In genomic region chr5:24326842-24327417, GRCm38 (mm10) we compare ENCODE assay signal across 12 mouse cellular contexts. TPM values are rescaled to one million over a fixed set of nuclear protein-coding genes. Genes with fewer than 3 reads are reported as not detected.
A peak's percentile ranks its signal among the peaks of the same experiment; 100 is the strongest.
DNase-seq lines count a peak whose midpoint lies in the region; ATAC-seq and TF ChIP-seq lines count a peak whose summit lies in the region.
"Had no signal": no experiment of that assay in that cellular context is flagged by ENCODE, and none has a peak within 500 bp of the region (broad histone marks: within the 10 kb centered on the region; RNA-seq: fewer than 3 reads in every experiment).

No protein-coding gene starts in this region.

- no peaks in the 10 kb centered on the region for H3K27me3 ChIP-seq in midbrain, postnatal 0 days (ENCODE audit: insufficient read depth, low read length)
- peaks cover 2% of the 10 kb centered on the region; the same call in 1 of the 2 replicates for H3K27me3 ChIP-seq in midbrain, embryonic 11.5 days (ENCODE audit: control insufficient read depth, insufficient read depth, low read length)
- H3K27me3 ChIP-seq in heart, embryonic 11.5 days (ENCODE audit: control insufficient read depth, insufficient read depth, low read length), result peaks cover 10% of the 10 kb centered on the region; the same call in 1 of the 2 replicates
- peaks cover 39% of the 10 kb centered on the region for H3K27me3 ChIP-seq in forebrain, embryonic 12.5 days

- TF ChIP-seq CTCF in midbrain, postnatal 0 days (IDR thresholded peaks at IDR 0.05), result no peak

- 78% methylated on average over 4 of the region's 4 CpGs for WGBS in midbrain, postnatal 0 days
- WGBS in midbrain, embryonic 11.5 days, result 79% methylated on average over 4 of the region's 4 CpGs
- 60% methylated on average over 4 of the region's 4 CpGs for WGBS in heart, embryonic 11.5 days (ENCODE audit: insufficient replicate concordance)
- 86% methylated on average over 4 of the region's 4 CpGs for WGBS in forebrain, embryonic 12.5 days

- no peak overlapping the region for H3K27ac ChIP-seq in midbrain, postnatal 0 days (ENCODE audit: low read depth, low read length)
- no peak overlapping the region for H3K27ac ChIP-seq in midbrain, embryonic 11.5 days (ENCODE audit: low read depth, low read length)
- no peak overlapping the region; the same call in 1 of the 2 replicates for H3K27ac ChIP-seq in heart, embryonic 11.5 days (ENCODE audit: low read depth, low read length)
- no peak overlapping the region for H3K27ac ChIP-seq in forebrain, embryonic 12.5 days
- H3K27ac ChIP-seq: embryonic facial prominence, embryonic 12.5 days; limb, embryonic 13.5 days had no signal

- peaks cover 39% of the 10 kb centered on the region for H3K36me3 ChIP-seq in midbrain, postnatal 0 days (ENCODE audit: insufficient read depth, low read length)
- H3K36me3 ChIP-seq in midbrain, embryonic 11.5 days (ENCODE audit: control insufficient read depth, insufficient read depth, low read length), result peaks cover 8% of the 10 kb centered on the region; the same call in 1 of the 2 replicates
- peaks cover 15% of the 10 kb centered on the region for H3K36me3 ChIP-seq in heart, embryonic 11.5 days (ENCODE audit: control insufficient read depth, insufficient read depth, low read length)
- peaks cover 31% of the 10 kb centered on the region for H3K36me3 ChIP-seq in forebrain, embryonic 12.5 days (replicated peaks)
- H3K36me3 ChIP-seq: embryonic facial prominence, embryonic 12.5 days; limb, embryonic 13.5 days had no signal

- no peak for ATAC-seq in midbrain, postnatal 0 days (ENCODE audit: low FRiP score)
- no peak for ATAC-seq in midbrain, embryonic 11.5 days (ENCODE audit: low FRiP score)
- no peak for ATAC-seq in heart, embryonic 11.5 days (replicated peaks; ENCODE audit: insufficient number of reproducible peaks, low FRiP score, low TSS enrichment)
- ATAC-seq in forebrain, embryonic 12.5 days (ENCODE audit: low FRiP score), result no peak
- ATAC-seq: Patski had no signal

- intact Hi-C loops in gastrocnemius, postnatal 36 days (cut with DNase I), result no loop called here

- H3K4me2 ChIP-seq in midbrain, postnatal 0 days (ENCODE audit: low read depth, low read length, poor library complexity, severe bottlenecking), result no peak overlapping the region
- no peak overlapping the region for H3K4me2 ChIP-seq in midbrain, embryonic 11.5 days
- no peak overlapping the region for H3K4me2 ChIP-seq in heart, embryonic 11.5 days
- H3K4me2 ChIP-seq in forebrain, embryonic 12.5 days, result no peak overlapping the region
- H3K4me2 ChIP-seq: embryonic facial prominence, embryonic 12.5 days; limb, embryonic 13.5 days had no signal

- DNase-seq in adrenal gland, adult 2 months, result peak; percentile 74
- no peak for DNase-seq in adrenal gland, postnatal 4 days (ENCODE audit: low spot score in 2 of 2)
- peak; percentile 48 for DNase-seq in midbrain, postnatal 0 days (ENCODE audit: low spot score)
- no peak for DNase-seq in midbrain, embryonic 11.5 days (ENCODE audit: low spot score, missing footprints)
- DNase-seq in lung, postnatal 14 days, result peak; percentile 62
- DNase-seq in gastrocnemius, postnatal 36 days, result no peak
- DNase-seq: cerebellum, adult 11 months had no signal

- H3K4me3 ChIP-seq in midbrain, postnatal 0 days (ENCODE audit: low read depth, low read length), result no peak overlapping the region
- no peak overlapping the region for H3K4me3 ChIP-seq in midbrain, embryonic 11.5 days (ENCODE audit: low read depth, low read length)
- no peak overlapping the region for H3K4me3 ChIP-seq in heart, embryonic 11.5 days (ENCODE audit: low read depth, low read length)
- no peak overlapping the region for H3K4me3 ChIP-seq in forebrain, embryonic 12.5 days (replicated peaks)
- H3K4me3 ChIP-seq: embryonic facial prominence, embryonic 12.5 days; limb, embryonic 13.5 days had no signal

- no peaks in the 10 kb centered on the region for H3K9me3 ChIP-seq in midbrain, postnatal 0 days (ENCODE audit: low read length)
- no peaks in the 10 kb centered on the region for H3K9me3 ChIP-seq in midbrain, embryonic 11.5 days (ENCODE audit: control insufficient read depth, low read length)
- no peaks in the 10 kb centered on the region for H3K9me3 ChIP-seq in heart, embryonic 11.5 days (replicated peaks; ENCODE audit: control insufficient read depth, low read length)
- no peaks in the 10 kb centered on the region for H3K9me3 ChIP-seq in forebrain, embryonic 12.5 days
- H3K9me3 ChIP-seq: embryonic facial prominence, embryonic 12.5 days; limb, embryonic 13.5 days had no signal

- peaks cover 9% of the 10 kb centered on the region; the same call in 1 of the 2 replicates for H3K4me1 ChIP-seq in midbrain, postnatal 0 days (ENCODE audit: insufficient read depth, low read length)
- H3K4me1 ChIP-seq in midbrain, embryonic 11.5 days (ENCODE audit: control insufficient read depth, insufficient read depth, low read length), result peaks cover 27% of the 10 kb centered on the region
- peaks cover 62% of the 10 kb centered on the region for H3K4me1 ChIP-seq in heart, embryonic 11.5 days (ENCODE audit: control insufficient read depth, insufficient read depth, low read length)
- H3K4me1 ChIP-seq in forebrain, embryonic 12.5 days, result peaks cover 36% of the 10 kb centered on the region

- H3K9ac ChIP-seq in midbrain, postnatal 0 days (replicated peaks; ENCODE audit: low read length, poor library complexity, severe bottlenecking), result no peak overlapping the region
- no peak overlapping the region for H3K9ac ChIP-seq in midbrain, embryonic 11.5 days (ENCODE audit: low read length)
- H3K9ac ChIP-seq in heart, embryonic 11.5 days (ENCODE audit: low read depth, low read length), result 0 out of 2 replicates have a peak overlapping the region, but pooled peaks have one; percentile 34
- H3K9ac ChIP-seq in forebrain, embryonic 12.5 days, result no peak overlapping the region
- H3K9ac ChIP-seq: embryonic facial prominence, embryonic 12.5 days; limb, embryonic 13.5 days had no signal

RNA-seq across cellular contexts. Expression of gene Kcnh2, which starts 24.5 kb away (rescaled TPM):
- 10 to 100 TPM; 12.3 to 26.4 TPM for total RNA-seq in adrenal gland, adult 2 months (2021)
- polyA plus RNA-seq in adrenal gland, adult 2 months (2012; rRNA removed), result 75.2 and 99.5 TPM in 2 replicates
- 10 to 100 TPM; 38.6 to 42.4 TPM for total RNA-seq in adrenal gland, postnatal 4 days (2021)
- 46.9 and 60.2 TPM in 2 replicates for total RNA-seq in midbrain, postnatal 0 days (2014; rRNA removed)
- polyA plus RNA-seq in midbrain, postnatal 0 days (2015; fragmentation: Nextera tagmentation; extraction: Ambion mirVana), result 10.1 and 11.1 TPM in 2 replicates
- 12.5 and 16.2 TPM in 2 replicates for polyA plus RNA-seq in midbrain, embryonic 11.5 days (2014; fragmentation: Nextera tagmentation; extraction: Ambion mirVana)
- polyA plus RNA-seq in heart, embryonic 11.5 days (2014; fragmentation: Nextera tagmentation; extraction: Ambion mirVana), result 19.4 and 20.8 TPM in 2 replicates
- polyA plus RNA-seq in forebrain, embryonic 12.5 days (2016; fragmentation: Nextera tagmentation; extraction: Ambion mirVana), result 9.8 and 10.1 TPM in 2 replicates
- total RNA-seq in gastrocnemius, postnatal 36 days (2021), result 1 to 10 TPM; 2.2 to 2.6 TPM

RNA-seq across cellular contexts. Expression of gene Nos3, which starts 37.7 kb away (rescaled TPM):
- 10 to 100 TPM in 1 of 2 experiments, 1 to 10 TPM in 1; 8.5 to 13.6 TPM for total RNA-seq in adrenal gland, adult 2 months (2021)
- polyA plus RNA-seq in adrenal gland, adult 2 months (2012; rRNA removed), result 22.1 and 33.1 TPM in 2 replicates
- 10 to 100 TPM; 11.5 to 12.3 TPM for total RNA-seq in adrenal gland, postnatal 4 days (2021)
- total RNA-seq in midbrain, postnatal 0 days (2014; rRNA removed), result 11.0 and 14.2 TPM in 2 replicates
- polyA plus RNA-seq in midbrain, postnatal 0 days (2015; fragmentation: Nextera tagmentation; extraction: Ambion mirVana), result 7.0 and 7.5 TPM in 2 replicates
- 4.9 and 5.5 TPM in 2 replicates for polyA plus RNA-seq in midbrain, embryonic 11.5 days (2014; fragmentation: Nextera tagmentation; extraction: Ambion mirVana)
- polyA plus RNA-seq in heart, embryonic 11.5 days (2014; fragmentation: Nextera tagmentation; extraction: Ambion mirVana), result 21.5 and 30.4 TPM in 2 replicates
- polyA plus RNA-seq in forebrain, embryonic 12.5 days (2016; fragmentation: Nextera tagmentation; extraction: Ambion mirVana), result 7.1 and 7.2 TPM in 2 replicates
- total RNA-seq in gastrocnemius, postnatal 36 days (2021), result 1 to 10 TPM; 4.9 to 5.4 TPM

Comparison
In these comparisons a context has a peak if more than half of its experiments do, and no peak if none do; other contexts are left out.
1. DNase-seq: peak in adrenal gland, adult 2 months (single experiment), midbrain, postnatal 0 days (single experiment) and lung, postnatal 14 days (single experiment); none in adrenal gland, postnatal 4 days (0 of 2), midbrain, embryonic 11.5 days (single experiment) and gastrocnemius, postnatal 36 days (0 of 2).